Mouse (Mus musculus) left cerebral cortex, postnatal 14 days (tissue): Measurements from ENCODE around the gene Slc25a19. TPM values are rescaled to one million over a fixed set of nuclear protein-coding genes. Genes with fewer than 3 reads are reported as not detected.
"Not testable (repeated sequence)": the region's sequence is repeated elsewhere in the genome, so short reads cannot be mapped to it uniquely, and the experiment has no call there.

Experiments used
- DNase-seq, 2 experiments: peaks; one replicate each; pipeline ENCODE4 v3.0.0; 2021 to 2022; ENCODE audit warnings: low spot score in 2 of 2, mixed read lengths in 1 of 2
- intact Hi-C: fragments of 180-260 bp; cut with DNase I; formaldehyde crosslinking; loops from one replicate; pipeline ENCODE4 v1.15.1; 2025
- long read RNA-seq, 2 experiments: library from polyadenylated mRNA; stranded (forward); transcript quantifications; one replicate each; pipeline ENCODE4 v2.0.0; 2021
- total RNA-seq, 2 experiments: library from RNA; stranded (reverse); gene quantifications; 2 replicates each; pipeline ENCODE4 v1.2.3; 2021

Gene Slc25a19
- total RNA-seq, result 10 to 100 TPM; 55.1 to 58.1 TPM
- long read RNA-seq, experiment 1, transcript Slc25a19-201 (7 exons, 2,307 nt), result major isoform, 40 of 67 reads
- long read RNA-seq, experiment 1, partial matches to known transcripts, result 7 of 67 reads
- long read RNA-seq, experiment 1, other reads (novel, unspliced or antisense), result 20 of 67 reads
- long read RNA-seq, experiment 2, transcript Slc25a19-201 (7 exons, 2,307 nt), result major isoform, 49 of 65 reads
- long read RNA-seq, experiment 2, partial matches to known transcripts, result 4 of 65 reads
- long read RNA-seq, experiment 2, other reads (novel, unspliced or antisense), result 12 of 65 reads

DNA sequence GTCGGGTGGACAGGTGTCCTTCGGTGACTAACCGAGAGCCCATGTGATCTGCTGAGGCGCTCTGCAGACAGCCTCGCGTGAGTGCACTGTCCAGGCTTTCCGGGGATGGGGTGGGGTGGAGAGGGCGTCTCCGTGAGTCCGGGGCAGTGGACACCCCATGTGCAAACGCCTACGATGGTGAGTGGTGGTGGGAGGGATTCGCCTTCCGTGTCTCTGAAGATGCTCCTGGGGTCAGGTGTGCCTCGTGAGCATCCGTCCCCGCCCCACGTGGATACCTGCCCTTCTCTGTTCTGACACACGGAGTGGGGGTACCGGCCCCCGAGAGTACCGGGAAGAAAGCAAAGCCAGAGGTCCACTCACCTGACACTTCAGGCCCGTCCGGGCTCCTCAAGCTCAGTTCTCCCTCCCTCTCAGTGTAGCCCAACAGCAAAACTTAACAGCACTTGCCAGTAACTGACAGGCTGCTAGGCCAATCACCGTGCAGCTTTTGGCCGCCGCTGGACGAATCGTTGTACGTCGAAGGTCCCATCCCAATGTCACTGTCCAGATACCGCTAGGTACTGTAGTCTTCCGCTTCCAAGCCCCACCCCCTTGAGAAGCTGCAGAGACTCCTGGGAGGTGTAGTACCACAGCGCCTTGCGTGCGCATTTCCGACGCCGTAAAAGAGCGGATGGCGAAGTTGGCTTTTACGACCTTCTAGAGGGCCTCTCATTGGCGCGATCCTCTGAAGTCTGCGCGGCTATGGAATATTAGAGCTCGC lies at the start of gene Slc25a19:
Slc25a19 (minus strand) TSS at position 591 of the 760 bp plus-strand sequence.
- intact Hi-C loops, result no loop called here

DNA sequence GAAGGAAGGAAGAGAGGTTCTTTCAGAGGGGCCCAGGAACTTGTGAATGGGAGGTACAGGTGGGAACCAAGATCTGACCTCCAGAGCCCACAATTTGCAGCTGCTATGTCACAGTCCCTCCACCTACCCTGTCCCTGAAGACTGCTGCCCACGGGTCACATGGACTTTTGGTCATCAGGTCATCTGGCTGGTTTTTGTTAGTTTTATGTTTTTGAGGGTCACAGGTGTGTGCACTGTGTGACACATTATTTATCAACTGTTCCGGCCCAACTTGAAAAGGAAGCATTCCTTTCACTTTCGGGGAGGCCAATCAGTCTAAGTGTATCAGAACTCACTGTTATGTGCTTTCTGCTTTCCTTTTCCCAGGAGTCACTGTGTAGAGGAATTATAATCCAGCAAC lies 49.4 kb upstream of the Slc25a19 start:
- no peak for DNase-seq
- intact Hi-C loops, result no loop called here

More for the DNA sequence above, at the start of gene Slc25a19:
- peak; percentile 99 for DNase-seq

DNA sequence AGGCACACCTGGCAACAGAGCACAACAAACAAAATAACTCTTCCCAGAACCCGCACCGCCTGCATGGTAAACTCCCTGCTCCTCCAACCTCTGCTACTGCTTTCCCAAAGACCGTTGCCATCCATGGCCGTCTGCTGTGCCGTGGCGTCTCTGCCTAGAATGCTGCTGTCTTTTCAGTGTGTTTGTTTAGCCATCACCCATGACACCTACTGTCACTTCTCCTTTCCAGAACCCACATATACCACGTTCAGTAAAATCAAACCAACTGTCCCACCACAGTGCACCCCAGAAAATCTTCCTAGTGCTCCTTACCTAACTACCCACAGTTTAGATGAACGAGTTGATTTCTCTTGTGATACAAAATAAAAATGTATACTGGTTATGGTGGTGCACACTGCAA lies 48.6 kb upstream of the Slc25a19 start:
- intact Hi-C loops, result no loop called here
- DNase-seq, result no peak

GRCm38 (mm10) chr11:115674235-115674865 lies 46.3 kb upstream of the Slc25a19 start:
- peak; percentile 59 to 75 for DNase-seq
- intact Hi-C loops, result no loop called here

DNA sequence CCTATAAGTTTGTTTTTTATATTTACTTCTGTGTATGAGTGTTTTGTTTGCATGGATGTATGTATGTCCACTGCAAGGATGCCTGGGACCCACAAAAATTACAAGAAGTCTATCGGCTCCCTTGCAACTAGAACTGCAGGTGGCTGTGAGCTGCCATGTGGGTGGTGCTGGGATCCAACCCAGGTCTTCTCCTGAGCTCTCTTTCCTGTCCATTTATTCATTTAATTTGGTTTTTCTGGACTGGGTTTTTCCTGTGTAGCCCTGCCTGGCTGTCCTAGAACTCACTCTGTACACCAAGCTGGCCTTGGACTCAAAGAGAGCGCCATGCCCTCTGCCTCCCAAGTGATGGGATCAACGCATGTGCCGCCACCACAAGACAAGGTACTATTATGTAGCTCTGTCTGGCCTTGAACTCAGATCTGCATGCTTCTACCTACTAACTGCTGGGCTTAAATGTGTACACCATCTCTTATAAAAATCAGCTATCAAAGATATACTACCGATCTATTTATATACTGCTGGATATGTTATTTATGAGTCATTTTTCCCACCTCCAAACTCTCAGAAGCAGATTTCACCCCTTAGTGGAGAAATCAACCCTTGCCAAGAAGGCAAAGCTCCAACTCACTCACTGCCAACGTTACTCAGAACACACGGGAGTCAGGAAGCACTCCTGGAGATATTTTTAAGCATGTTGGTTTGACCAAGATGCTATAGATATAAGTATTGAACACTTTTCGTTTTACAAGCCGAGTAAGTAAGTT lies 45.6 kb upstream of the Slc25a19 start:
- intact Hi-C loops, result no loop called here

GRCm38 (mm10) chr11:115672226-115672987 lies 44.3 kb upstream of the Slc25a19 start:
- DNase-seq, result no peak

More for the DNA sequence above, 45.6 kb upstream of the Slc25a19 start:
- DNase-seq, result peak; percentile 64 to 70

GRCm38 (mm10) chr11:115670451-115671050 lies 42.5 kb upstream of the Slc25a19 start:
- peak; percentile 52 to 69 for DNase-seq
- intact Hi-C loops, result no loop called here

More at GRCm38 (mm10) chr11:115672226-115672987, 44.3 kb upstream of the Slc25a19 start:
- intact Hi-C loops, result no loop called here

- intact Hi-C loops, result no loop called here
- DNase-seq, result no peak
Observed at GRCm38 (mm10) chr11:115663676-115664335, 35.7 kb upstream of the Slc25a19 start.

DNA sequence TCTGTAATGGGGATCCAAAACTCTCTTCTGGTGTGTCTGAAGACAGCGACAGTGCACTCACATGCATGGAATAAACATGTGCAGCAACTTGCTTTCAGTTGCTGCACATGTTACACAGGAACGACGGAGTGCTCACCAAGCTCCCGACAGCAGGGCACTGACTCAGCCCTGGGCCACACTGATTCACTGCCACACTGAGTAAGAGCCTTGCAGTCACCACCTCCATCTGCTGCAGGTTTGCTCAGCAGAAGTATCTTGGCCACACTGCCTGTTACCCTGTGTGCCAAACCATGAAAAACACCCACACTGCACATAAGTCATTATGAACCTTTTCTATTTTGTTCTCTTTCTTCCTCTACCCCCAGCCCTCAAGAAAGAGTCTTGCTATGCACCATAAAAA lies 32.3 kb upstream of the Slc25a19 start:
- intact Hi-C loops, result no loop called here
- DNase-seq, result peak in 1 of 2 experiments; percentile 57

DNA sequence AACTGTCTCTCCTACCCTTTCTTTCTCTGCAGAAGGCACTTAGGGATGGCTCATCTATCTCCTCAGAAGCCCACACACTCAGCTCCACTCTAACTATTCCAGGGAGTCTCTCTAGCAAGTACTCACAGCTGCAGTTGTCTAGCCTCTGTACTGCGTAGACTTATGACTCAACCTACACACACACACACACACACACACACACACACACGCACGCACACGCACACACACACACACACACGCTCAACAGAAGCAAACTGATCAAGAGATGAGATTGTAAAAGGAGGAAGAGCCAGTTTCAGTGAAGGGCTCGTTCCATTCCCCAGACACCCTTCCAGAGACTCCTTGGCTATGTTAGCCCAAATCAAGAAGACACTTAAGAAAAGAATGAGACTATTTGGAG lies 30.4 kb upstream of the Slc25a19 start:
- peak in 1 of 2 experiments; percentile 62 for DNase-seq
- intact Hi-C loops, result no loop called here

GRCm38 (mm10) chr11:115654128-115654527 lies 26.0 kb upstream of the Slc25a19 start:
- intact Hi-C loops, result no loop called here

GRCm38 (mm10) chr11:115653194-115653593 lies 25.1 kb upstream of the Slc25a19 start:
- peak; percentile 50 to 83 for DNase-seq
- intact Hi-C loops, result no loop called here

More at GRCm38 (mm10) chr11:115654128-115654527, 26.0 kb upstream of the Slc25a19 start:
- no peak for DNase-seq

- DNase-seq, result no peak
- intact Hi-C loops, result no loop called here
Observed at GRCm38 (mm10) chr11:115651680-115652079, 23.6 kb upstream of the Slc25a19 start.

- DNase-seq, result peak in 1 of 2 experiments; percentile 42
- intact Hi-C loops, result loop anchor here (2.0 kb wide), 2 partner anchors 59 to 163 kb away; partner anchors contain the start of genes Caskin2 and Grb2
Observed at GRCm38 (mm10) chr11:115649706-115650105, 21.6 kb upstream of the Slc25a19 start.

DNA sequence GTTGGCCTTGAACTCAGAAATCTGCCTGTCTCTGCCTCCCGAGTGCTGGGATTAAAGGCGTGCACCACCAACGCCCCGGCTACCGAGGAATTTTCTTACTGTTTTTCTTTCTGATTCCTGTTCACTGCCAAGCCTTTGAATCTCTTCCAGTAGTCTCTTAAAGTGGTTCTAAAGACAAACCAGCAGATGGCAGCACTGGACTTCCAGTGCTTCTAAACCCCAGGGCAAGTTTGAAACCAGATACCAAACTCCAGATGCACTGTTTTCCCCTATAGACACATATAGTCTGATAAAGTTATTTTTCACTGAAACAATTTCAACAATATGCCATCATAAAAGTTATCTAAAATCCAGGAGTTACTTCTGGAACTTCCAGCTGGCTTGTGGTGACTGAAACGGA lies 19.4 kb upstream of the Slc25a19 start:
- DNase-seq, result peak; percentile 72 to 83
- intact Hi-C loops, result no loop called here

DNA sequence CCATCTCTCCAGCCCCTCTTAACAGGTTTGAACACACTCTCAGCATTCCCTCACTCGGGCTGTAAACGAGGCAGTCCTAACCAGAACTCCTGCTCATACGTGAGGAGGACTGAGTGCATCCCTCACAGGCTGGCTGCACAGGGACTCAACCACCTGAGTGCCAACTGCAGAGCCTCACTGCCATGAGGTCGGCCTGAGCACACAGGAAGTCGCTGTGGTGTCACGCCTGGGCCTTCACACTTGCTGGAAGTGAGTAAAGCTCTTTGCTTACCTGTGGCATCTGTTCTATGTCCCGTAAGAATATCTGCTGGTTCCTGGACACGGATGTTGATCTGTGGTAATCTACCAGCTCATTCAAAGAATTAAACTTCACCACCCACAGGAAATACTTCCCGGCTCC lies 18.3 kb upstream of the Slc25a19 start:
- intact Hi-C loops, result no loop called here
- DNase-seq, result no peak

DNA sequence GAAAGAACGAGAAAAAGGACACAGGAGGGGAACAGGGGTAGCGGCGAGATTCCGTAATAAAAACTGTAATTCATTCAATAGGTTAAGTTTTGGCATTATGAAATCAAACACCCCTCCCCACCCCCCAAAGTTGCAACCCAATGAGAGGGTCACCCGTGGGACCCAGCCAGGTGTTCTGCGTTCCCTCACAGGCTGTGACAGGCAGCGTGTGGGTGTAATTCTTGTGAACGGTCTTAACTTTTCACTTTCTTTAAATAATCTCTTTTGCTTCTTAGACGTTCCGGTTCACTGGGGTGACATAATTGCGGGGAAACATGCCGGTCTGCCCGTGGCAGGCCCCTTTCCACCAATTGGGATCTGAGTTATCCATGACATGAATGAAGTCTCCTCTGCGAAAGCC lies 17.4 kb upstream of the Slc25a19 start:
- intact Hi-C loops, DNase-seq: not testable (repeated sequence)

- intact Hi-C loops, result no loop called here
Observed at GRCm38 (mm10) chr11:115644308-115644707, 16.2 kb upstream of the Slc25a19 start.

More at GRCm38 (mm10) chr11:115644308-115644707, 16.2 kb upstream of the Slc25a19 start:
- no peak for DNase-seq
